Mouse (Mus musculus): Measurements from ENCODE around the gene Msantd3. TPM values are rescaled to one million over a fixed set of nuclear protein-coding genes. Genes with fewer than 3 reads are reported as not detected.

Msantd3 gene
- 0.45 and 0.47 TPM in 2 replicates for polyA plus RNA-seq (2012; rRNA removed)

DNA sequence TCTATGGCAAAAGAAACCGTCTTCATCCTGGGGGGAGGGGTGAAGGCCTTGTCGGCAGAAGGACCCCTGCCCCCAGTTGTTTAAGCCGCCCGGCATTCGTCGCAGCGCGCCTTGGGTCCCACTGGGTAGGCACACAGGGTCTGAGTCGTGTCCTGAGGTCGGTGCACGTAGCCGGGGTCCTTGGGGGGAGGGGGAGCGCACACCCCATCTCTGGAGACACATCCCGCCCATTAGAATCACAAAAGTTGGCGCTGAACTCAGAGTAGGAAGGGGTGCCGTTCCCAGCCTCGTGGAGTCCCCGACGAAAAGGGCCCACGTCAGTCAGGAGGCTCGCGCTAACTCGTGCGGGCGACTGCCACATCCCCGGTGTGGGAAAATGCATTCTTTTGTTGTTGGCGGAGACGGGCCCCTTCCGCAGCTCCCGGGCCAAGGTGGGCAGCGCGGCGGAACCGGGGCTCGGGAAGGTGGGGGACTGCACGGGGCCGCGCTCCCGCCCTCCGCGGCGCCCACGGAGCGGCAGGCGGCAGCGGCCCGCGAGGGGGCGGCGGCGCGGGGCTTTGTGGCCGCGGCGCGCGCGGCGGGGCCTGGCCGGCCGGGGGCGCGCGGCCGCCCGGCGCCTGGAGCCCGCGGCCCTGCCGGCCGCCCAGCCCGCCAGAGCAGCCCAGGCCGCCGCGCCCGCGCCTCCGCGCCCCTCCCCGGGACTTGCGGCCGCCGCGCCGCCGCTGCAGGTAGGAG, at the start of gene Msantd3:
Gene Msantd3 (plus strand): TSS at position 95 of the 735 bp plus-strand sequence.

DNA sequence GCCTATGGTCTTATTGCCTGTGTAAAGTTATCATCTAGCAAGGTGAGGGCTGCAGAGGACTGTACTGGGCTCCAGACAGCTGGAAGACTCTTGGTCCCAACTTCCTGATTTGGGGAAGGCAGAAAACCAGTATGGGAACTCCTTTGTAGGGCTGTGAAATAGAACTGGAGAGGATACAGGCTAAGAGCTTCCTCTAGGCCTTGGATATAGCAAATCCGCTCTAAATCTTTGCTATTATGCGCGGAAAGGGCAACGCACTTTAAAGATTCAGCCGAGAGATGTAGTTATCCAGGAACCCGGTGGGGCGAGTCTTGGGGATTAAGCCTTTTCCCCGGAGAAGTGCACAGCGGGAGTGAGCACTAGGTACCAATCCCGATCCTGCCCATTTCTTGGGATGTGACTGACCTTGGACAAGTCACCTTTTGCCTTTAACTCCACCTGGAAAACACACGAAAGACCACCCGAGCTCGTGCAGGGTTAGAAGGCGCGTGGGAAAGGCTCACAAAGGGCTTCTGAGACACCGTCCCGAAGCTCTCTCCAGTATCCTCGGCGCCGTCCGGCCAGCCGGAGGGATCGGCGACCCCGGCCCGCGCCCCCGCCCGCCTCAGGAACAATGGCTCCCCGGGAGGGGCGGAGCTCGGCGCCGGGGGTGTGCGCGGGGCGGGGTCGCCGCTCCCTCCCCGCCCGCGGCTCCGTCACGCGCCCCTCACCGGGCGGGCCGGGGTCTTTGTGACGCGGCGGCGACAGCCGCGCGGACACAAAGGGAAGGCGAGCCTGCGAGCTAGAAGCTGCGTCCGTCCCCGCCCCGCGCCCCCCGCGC, 44.9 kb downstream of the Msantd3 start, which contains the start of gene Tmeff1:
Gene Tmeff1 (plus strand): TSS at position 754 of the 820 bp plus-strand sequence.

Other genes with a start within 250 kb of the Msantd3 start
- gene Tex10, start 66.5 kb upstream of the Msantd3 start, polyA plus RNA-seq (2012; rRNA removed), result 1.5 and 2.6 TPM in 2 replicates
- gene Tmeff1, start 45.2 kb downstream of the Msantd3 start, polyA plus RNA-seq (2012; rRNA removed), result 2.3 and 3.0 TPM in 2 replicates
- gene Cavin4, start 123.6 kb downstream of the Msantd3 start, polyA plus RNA-seq (2012; rRNA removed), result 0.05 and 0.09 TPM in 2 replicates

Measured in stomach, adult 2 months (tissue).